Mouse (Mus musculus) forelimb bud, embryonic 11.5 days (tissue): ENCODE measurements around the gene Mgam.
"Not testable (repeated sequence)": the region's sequence is repeated elsewhere in the genome, so short reads cannot be mapped to it uniquely, and the experiment has no call there.

Experiments
- DNase-seq: peaks from one replicate; pipeline ENCODE4 v3.0.0-alpha.2; 2012; ENCODE audit warnings: low read depth, low spot score

Mgam gene

GRCm38 (mm10) chr6:40628406-40629000 lies at the start of gene Mgam:
Gene Mgam (plus strand): TSS chr6:40628831.
- no peak for DNase-seq

- no peak for DNase-seq
Observed at GRCm38 (mm10) chr6:40584336-40584735, 44.3 kb upstream of the Mgam start.

- no peak for DNase-seq
Observed at GRCm38 (mm10) chr6:40585645-40586044, 43.0 kb upstream of the Mgam start, which contains the start of gene Clec5a. Gene Clec5a (minus strand): TSS chr6:40585821.

GRCm38 (mm10) chr6:40588346-40588745 lies 40.3 kb upstream of the Mgam start:
- no peak for DNase-seq

GRCm38 (mm10) chr6:40594804-40595550 lies 33.7 kb upstream of the Mgam start:
- no peak for DNase-seq

- not testable (repeated sequence) for DNase-seq
Observed at GRCm38 (mm10) chr6:40598546-40598945, 30.1 kb upstream of the Mgam start.

GRCm38 (mm10) chr6:40607431-40607830 lies 21.2 kb upstream of the Mgam start:
- no peak for DNase-seq

- no peak for DNase-seq
Observed at GRCm38 (mm10) chr6:40610244-40610643, 18.4 kb upstream of the Mgam start.

GRCm38 (mm10) chr6:40613260-40613852 lies 15.3 kb upstream of the Mgam start, which contains the start of gene Tas2r138:
Gene Tas2r138 (minus strand): TSS chr6:40613310.
- DNase-seq, result no peak

- peak; percentile 60 for DNase-seq
Observed at GRCm38 (mm10) chr6:40617965-40618364, 10.7 kb upstream of the Mgam start.

GRCm38 (mm10) chr6:40626111-40626510 lies 2.5 kb upstream of the Mgam start:
- no peak for DNase-seq

- DNase-seq, result no peak
Observed at GRCm38 (mm10) chr6:40634640-40635071, 6.0 kb downstream of the Mgam start.

GRCm38 (mm10) chr6:40635559-40635958 lies 6.9 kb downstream of the Mgam start:
- DNase-seq, result no peak

- DNase-seq, result no peak
Observed at GRCm38 (mm10) chr6:40637755-40638154, 9.1 kb downstream of the Mgam start.

GRCm38 (mm10) chr6:40640710-40641538 lies 12.3 kb downstream of the Mgam start:
- no peak for DNase-seq

- no peak for DNase-seq
Observed at GRCm38 (mm10) chr6:40645701-40646100, 17.1 kb downstream of the Mgam start.

GRCm38 (mm10) chr6:40650953-40651352 lies 22.3 kb downstream of the Mgam start:
- DNase-seq, result no peak

- DNase-seq, result no peak
Observed at GRCm38 (mm10) chr6:40660930-40661329, 32.3 kb downstream of the Mgam start.

- peak; percentile 77 for DNase-seq
Observed at GRCm38 (mm10) chr6:40689180-40689579, 60.5 kb downstream of the Mgam start.

- DNase-seq, result not testable (repeated sequence)
Observed at GRCm38 (mm10) chr6:40692007-40692406, 63.4 kb downstream of the Mgam start.

GRCm38 (mm10) chr6:40713494-40713893 lies 84.9 kb downstream of the Mgam start:
- not testable (repeated sequence) for DNase-seq

GRCm38 (mm10) chr6:40715705-40716104 lies 87.1 kb downstream of the Mgam start:
- no peak for DNase-seq
